Mouse (Mus musculus): ENCODE data around the gene Arap1. TPM values are rescaled to one million over a fixed set of nuclear protein-coding genes. Genes with fewer than 3 reads are reported as not detected.

Gene Arap1
- polyA plus RNA-seq, 1 experiment from 2014 or later: 32.6 TPM

DNA sequence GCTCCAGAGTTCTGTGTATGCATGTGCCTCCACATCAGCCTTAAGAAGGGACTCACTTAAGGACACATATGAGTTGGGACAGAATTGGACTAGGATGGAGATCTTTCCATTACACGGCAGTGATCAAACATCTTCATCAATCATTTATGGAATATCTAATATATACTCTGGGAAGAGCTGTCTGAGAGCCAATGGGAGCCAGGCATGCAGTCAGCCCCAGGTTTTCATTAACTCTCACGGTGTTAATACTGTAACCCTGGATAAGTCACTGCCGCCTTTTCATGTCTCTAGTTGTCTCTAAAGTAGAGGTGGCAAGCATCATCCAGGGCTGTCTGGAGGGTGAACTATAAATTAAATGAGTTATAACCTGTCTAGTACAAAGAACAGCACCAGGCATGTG is 34.8 kb upstream of the Arap1 start:
- Histone ChIP-seq H3K4me3 (ENCODE audit: low read length) (no peak overlapping the region), H3K4me2 (ENCODE audit: low read depth, low read length) (no peak overlapping the region), H3K9me3 (replicated peaks; ENCODE audit: control insufficient read depth, low read length) (no peaks in the 10 kb centered on the region), H3K4me1 (ENCODE audit: control insufficient read depth, insufficient read depth, low read length) (peaks cover 20% of the 10 kb centered on the region), H3K27ac (ENCODE audit: low read length) (no peak overlapping the region), H3K36me3 (ENCODE audit: control insufficient read depth, insufficient read depth) (no peaks in the 10 kb centered on the region), H3K9ac (ENCODE audit: low read length) (no peak overlapping the region), H3K27me3 (ENCODE audit: control insufficient read depth, insufficient read depth, low read length) (no peaks in the 10 kb centered on the region)
- no peak for ATAC-seq (replicated peaks; ENCODE audit: extremely low read depth, insufficient read depth, low FRiP score)
- WGBS: 74% methylated on average over 3 of the region's 3 CpGs

DNA sequence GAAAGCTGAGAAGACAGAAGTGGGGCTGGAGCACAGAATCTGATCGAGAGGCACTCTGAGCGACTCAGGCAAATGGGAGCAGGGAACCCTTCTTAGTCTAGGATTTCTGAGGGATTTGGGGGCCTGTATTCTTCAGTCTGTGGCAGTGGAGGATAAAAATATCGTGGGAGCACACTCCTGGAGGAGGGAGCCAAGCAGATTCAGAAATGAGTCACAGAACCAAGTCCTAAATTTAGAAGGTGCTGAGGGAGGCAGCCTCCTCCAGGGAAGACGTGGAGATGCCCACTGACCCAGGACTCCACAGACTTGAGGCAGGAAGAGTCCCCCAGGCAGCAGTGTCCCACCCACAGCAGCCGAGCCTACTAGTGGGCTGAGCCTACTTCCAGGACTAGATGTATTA is 33.5 kb upstream of the Arap1 start:
- no peaks in the 10 kb centered on the region for H3K27me3 ChIP-seq (ENCODE audit: control insufficient read depth, insufficient read depth, low read length)
- no peak for ATAC-seq (replicated peaks; ENCODE audit: extremely low read depth, insufficient read depth, low FRiP score)
- H3K4me3 ChIP-seq (ENCODE audit: low read length): no peak overlapping the region
- no peak overlapping the region for H3K27ac ChIP-seq (ENCODE audit: low read length)
- WGBS: 39% methylated on average over 5 of the region's 5 CpGs
- no peaks in the 10 kb centered on the region for H3K9me3 ChIP-seq (replicated peaks; ENCODE audit: control insufficient read depth, low read length)
- H3K4me1 ChIP-seq (ENCODE audit: control insufficient read depth, insufficient read depth, low read length): peaks cover 31% of the 10 kb centered on the region
- H3K36me3 ChIP-seq (ENCODE audit: control insufficient read depth, insufficient read depth): no peaks in the 10 kb centered on the region
- H3K4me2 ChIP-seq (ENCODE audit: low read depth, low read length): no peak overlapping the region
- H3K9ac ChIP-seq (ENCODE audit: low read length): peak overlapping the region; percentile 38

DNA sequence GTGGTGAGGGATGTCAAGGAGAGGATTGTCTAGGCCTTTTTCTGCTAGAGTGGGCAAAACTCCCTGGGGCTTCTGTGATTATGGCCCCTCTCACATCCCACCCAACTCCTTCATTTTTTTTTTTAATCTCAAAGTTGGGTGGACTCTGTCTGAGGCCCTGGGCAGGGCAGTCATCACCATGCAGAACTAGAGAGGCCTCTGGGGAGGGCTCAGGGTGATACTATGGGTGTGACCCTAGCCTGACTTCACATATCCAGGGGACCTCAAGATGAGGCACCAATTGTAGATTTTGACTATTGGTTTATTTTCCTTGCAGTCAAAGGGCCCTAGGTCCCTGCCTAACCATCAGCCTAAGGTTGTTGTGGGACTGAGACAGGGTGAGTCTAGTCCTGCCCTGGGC is 32.2 kb upstream of the Arap1 start:
- Histone ChIP-seq H3K4me2 (ENCODE audit: low read depth, low read length) (no peak overlapping the region), H3K4me1 (ENCODE audit: control insufficient read depth, insufficient read depth, low read length) (peaks cover 33% of the 10 kb centered on the region), H3K9me3 (replicated peaks; ENCODE audit: control insufficient read depth, low read length) (no peaks in the 10 kb centered on the region), H3K9ac (ENCODE audit: low read length) (no peak overlapping the region), H3K36me3 (ENCODE audit: control insufficient read depth, insufficient read depth) (no peaks in the 10 kb centered on the region), H3K4me3 (ENCODE audit: low read length) (no peak overlapping the region), H3K27me3 (ENCODE audit: control insufficient read depth, insufficient read depth, low read length) (no peaks in the 10 kb centered on the region), H3K27ac (ENCODE audit: low read length) (no peak overlapping the region)
- ATAC-seq (replicated peaks; ENCODE audit: extremely low read depth, insufficient read depth, low FRiP score): no peak

DNA sequence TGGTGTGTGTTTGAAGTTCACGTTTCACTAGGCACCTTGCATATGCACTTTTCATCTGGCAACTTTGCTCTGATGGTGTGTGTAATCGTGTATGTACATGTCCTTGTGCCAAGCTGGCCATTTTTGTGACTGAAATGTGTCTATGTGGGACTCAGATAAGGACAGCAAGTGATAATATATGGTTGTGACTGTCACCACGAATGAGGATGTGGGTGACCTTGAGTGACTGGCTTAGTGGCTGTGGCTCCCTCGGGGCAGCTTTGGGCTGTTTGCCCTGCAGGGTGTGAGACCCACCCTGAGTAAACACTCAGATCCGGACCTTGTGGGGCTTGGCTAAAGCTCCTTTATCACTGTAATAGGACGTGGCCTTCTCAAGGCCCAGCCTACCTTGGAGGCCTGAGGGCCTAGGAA is 31.3 kb upstream of the Arap1 start:
- Histone ChIP-seq H3K9me3 (replicated peaks; ENCODE audit: control insufficient read depth, low read length) (no peaks in the 10 kb centered on the region), H3K4me2 (ENCODE audit: low read depth, low read length) (no peak overlapping the region), H3K4me3 (ENCODE audit: low read length) (no peak overlapping the region), H3K36me3 (ENCODE audit: control insufficient read depth, insufficient read depth) (no peaks in the 10 kb centered on the region), H3K4me1 (ENCODE audit: control insufficient read depth, insufficient read depth, low read length) (peaks cover 30% of the 10 kb centered on the region), H3K9ac (ENCODE audit: low read length) (no peak overlapping the region), H3K27me3 (ENCODE audit: control insufficient read depth, insufficient read depth, low read length) (no peaks in the 10 kb centered on the region), H3K27ac (ENCODE audit: low read length) (no peak overlapping the region)
- ATAC-seq (replicated peaks; ENCODE audit: extremely low read depth, insufficient read depth, low FRiP score): no peak
- WGBS: 46% methylated on average over 6 of the region's 6 CpGs

DNA sequence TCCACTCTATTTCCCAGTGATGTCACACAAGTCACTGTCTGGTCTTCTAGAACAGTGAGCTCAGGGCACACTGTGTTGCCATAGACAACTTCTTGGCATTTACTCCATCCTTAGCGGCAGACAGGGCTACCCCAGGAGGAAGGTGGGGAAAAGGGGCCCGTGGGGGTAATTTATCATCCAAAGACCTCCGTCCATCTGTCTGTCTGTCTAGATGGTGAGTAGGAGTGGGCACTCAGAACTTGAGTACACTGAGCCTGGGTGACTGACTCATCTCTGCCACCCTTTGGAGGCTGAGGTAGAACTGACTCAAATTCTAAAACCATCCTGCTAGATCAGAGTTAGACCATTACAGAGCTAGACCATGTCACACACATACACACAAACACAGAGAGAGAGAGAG is 30.9 kb upstream of the Arap1 start, which contains the start of gene Stard10:
Gene Stard10 (plus strand): TSS at position 73 of the 400 bp plus-strand sequence.
- 82% methylated on average over 3 of the region's 3 CpGs for WGBS
- H3K9me3 ChIP-seq (replicated peaks; ENCODE audit: control insufficient read depth, low read length): no peaks in the 10 kb centered on the region
- no peaks in the 10 kb centered on the region for H3K27me3 ChIP-seq (ENCODE audit: control insufficient read depth, insufficient read depth, low read length)
- H3K27ac ChIP-seq (ENCODE audit: low read length): no peak within 1 kb of the TSS
- no peak for ATAC-seq (replicated peaks; ENCODE audit: extremely low read depth, insufficient read depth, low FRiP score)
- 0 out of 2 replicates have a peak within 1 kb of the TSS, but pooled peaks have one; percentile 4 for H3K9ac ChIP-seq (ENCODE audit: low read length)
- H3K4me3 ChIP-seq (ENCODE audit: low read length): no peak within 1 kb of the TSS
- H3K4me1 ChIP-seq (ENCODE audit: control insufficient read depth, insufficient read depth, low read length): peaks cover 30% of the 10 kb centered on the region
- H3K36me3 ChIP-seq (ENCODE audit: control insufficient read depth, insufficient read depth): no peaks in the 10 kb centered on the region
- H3K4me2 ChIP-seq (ENCODE audit: low read depth, low read length): no peak within 1 kb of the TSS

DNA sequence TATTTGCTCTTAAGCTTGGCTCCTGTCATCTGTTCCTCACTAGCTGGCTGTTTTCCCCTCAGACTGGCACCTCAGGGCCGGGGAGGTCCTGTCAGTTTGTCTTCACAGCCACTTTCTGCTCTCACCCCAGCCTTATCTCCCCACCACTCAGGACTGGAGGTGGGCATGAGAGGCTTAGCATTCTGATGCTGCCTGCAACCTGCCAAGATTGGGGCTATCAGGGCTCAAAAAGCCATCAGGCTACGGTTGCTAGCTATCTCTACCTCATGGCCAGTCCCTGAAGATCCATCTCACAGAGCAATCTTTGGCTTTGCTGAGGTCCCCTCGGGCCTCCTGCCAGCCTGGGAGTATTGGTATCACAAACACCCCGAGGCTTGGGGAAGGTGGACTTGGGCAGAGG is 29.0 kb upstream of the Arap1 start:
- Histone ChIP-seq H3K4me2 (ENCODE audit: low read depth, low read length) (peak overlapping the region; percentile 10; the same call in 1 of the 2 replicates), H3K27ac (ENCODE audit: low read length) (peak overlapping the region; percentile 55), H3K4me1 (ENCODE audit: control insufficient read depth, insufficient read depth, low read length) (peaks cover 30% of the 10 kb centered on the region), H3K9me3 (replicated peaks; ENCODE audit: control insufficient read depth, low read length) (no peaks in the 10 kb centered on the region), H3K27me3 (ENCODE audit: control insufficient read depth, insufficient read depth, low read length) (no peaks in the 10 kb centered on the region), H3K36me3 (ENCODE audit: control insufficient read depth, insufficient read depth) (no peaks in the 10 kb centered on the region), H3K4me3 (ENCODE audit: low read length) (no peak overlapping the region), H3K9ac (ENCODE audit: low read length) (0 out of 2 replicates have a peak overlapping the region, but pooled peaks have one; percentile 2)
- ATAC-seq (replicated peaks; ENCODE audit: extremely low read depth, insufficient read depth, low FRiP score): peak; percentile 32; the same call in 1 of the 2 replicates
- WGBS: 18% methylated on average over 4 of the region's 4 CpGs

DNA sequence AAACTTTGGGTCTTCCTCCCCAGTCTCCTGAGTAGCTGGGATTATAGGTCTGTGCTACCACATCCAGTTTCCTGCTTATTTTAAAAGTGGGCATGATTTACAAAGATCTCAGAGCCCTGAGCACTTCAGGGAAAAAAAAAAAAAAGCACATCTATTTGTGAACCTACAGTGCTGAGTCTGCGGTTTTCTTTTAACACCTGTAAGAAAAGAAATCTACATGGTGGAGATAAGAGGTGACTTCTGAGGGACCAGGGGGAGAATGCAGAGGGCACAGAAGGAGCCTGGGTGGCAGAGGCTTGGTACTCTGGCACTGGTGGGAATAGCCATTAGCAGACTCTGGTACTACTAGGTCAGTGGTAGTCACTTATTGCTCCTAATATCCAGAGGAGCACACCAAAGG is 28.1 kb upstream of the Arap1 start:
- ATAC-seq (replicated peaks; ENCODE audit: extremely low read depth, insufficient read depth, low FRiP score): no peak
- no peak overlapping the region for H3K4me2 ChIP-seq (ENCODE audit: low read depth, low read length)

DNA sequence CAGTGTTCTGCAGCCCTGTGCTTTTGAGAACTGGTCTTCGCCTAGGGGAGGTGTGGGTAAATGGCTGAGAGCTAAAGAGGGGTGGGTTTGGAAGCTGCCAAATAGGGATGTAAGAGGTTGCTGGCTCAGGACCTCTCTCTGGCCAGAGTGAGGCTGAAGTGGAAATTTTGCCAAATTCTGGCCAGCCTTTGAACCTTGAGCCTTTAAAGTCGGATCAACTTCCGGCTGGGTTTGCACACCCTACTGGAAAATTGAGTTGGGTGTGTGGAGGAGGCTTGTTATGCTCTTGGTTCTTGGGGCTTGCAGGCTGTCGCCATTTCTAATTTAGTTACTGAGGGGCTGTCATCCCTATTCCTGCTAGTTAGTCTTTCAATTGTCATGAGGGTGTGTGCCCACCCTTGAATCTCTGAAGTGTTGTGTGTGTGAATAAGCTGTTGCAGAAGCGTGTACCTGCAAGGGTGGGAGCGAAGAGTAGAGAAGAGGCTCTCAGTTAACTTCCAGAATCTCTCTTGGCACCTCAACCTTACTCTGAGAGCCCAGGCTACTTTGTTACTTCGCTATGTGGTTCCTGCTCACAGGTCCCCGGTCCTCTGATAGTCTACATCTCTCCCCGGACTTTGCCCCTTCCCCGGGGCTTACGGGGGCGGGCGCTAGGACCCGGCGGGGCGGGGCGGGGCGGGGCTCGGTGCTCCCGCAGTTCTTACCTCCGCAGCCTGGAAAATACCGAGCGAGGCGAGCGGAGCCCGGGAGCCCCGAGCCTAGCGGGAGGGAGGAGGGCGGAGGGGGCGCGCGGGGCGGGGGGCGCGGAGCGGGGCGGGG is 27.3 kb upstream of the Arap1 start:
- peak overlapping the region; percentile 94 for H3K4me2 ChIP-seq (ENCODE audit: low read depth, low read length)
- H3K9me3 ChIP-seq (replicated peaks; ENCODE audit: control insufficient read depth, low read length): no peaks in the 10 kb centered on the region
- H3K36me3 ChIP-seq (ENCODE audit: control insufficient read depth, insufficient read depth): no peaks in the 10 kb centered on the region
- H3K4me3 ChIP-seq (ENCODE audit: low read length): peak overlapping the region; percentile 79
- WGBS: 5% methylated on average over 31 of the region's 37 CpGs
- H3K27me3 ChIP-seq (ENCODE audit: control insufficient read depth, insufficient read depth, low read length): no peaks in the 10 kb centered on the region; the same call in 1 of the 2 replicates
- peak overlapping the region; percentile 78 for H3K9ac ChIP-seq (ENCODE audit: low read length)
- peaks cover 21% of the 10 kb centered on the region for H3K4me1 ChIP-seq (ENCODE audit: control insufficient read depth, insufficient read depth, low read length)
- ATAC-seq (replicated peaks; ENCODE audit: extremely low read depth, insufficient read depth, low FRiP score): peak; percentile 45
- H3K27ac ChIP-seq (ENCODE audit: low read length): peak overlapping the region; percentile 2; the same call in 1 of the 2 replicates

More for the DNA sequence above, 28.1 kb upstream of the Arap1 start:
- H3K4me1 ChIP-seq (ENCODE audit: control insufficient read depth, insufficient read depth, low read length): peaks cover 21% of the 10 kb centered on the region
- H3K9me3 ChIP-seq (replicated peaks; ENCODE audit: control insufficient read depth, low read length): no peaks in the 10 kb centered on the region
- 82% methylated on average over 1 of the region's 1 CpGs for WGBS
- no peak overlapping the region for H3K4me3 ChIP-seq (ENCODE audit: low read length)
- H3K27ac ChIP-seq (ENCODE audit: low read length): no peak overlapping the region
- no peaks in the 10 kb centered on the region for H3K36me3 ChIP-seq (ENCODE audit: control insufficient read depth, insufficient read depth)
- H3K9ac ChIP-seq (ENCODE audit: low read length): no peak overlapping the region
- no peaks in the 10 kb centered on the region for H3K27me3 ChIP-seq (ENCODE audit: control insufficient read depth, insufficient read depth, low read length)

DNA sequence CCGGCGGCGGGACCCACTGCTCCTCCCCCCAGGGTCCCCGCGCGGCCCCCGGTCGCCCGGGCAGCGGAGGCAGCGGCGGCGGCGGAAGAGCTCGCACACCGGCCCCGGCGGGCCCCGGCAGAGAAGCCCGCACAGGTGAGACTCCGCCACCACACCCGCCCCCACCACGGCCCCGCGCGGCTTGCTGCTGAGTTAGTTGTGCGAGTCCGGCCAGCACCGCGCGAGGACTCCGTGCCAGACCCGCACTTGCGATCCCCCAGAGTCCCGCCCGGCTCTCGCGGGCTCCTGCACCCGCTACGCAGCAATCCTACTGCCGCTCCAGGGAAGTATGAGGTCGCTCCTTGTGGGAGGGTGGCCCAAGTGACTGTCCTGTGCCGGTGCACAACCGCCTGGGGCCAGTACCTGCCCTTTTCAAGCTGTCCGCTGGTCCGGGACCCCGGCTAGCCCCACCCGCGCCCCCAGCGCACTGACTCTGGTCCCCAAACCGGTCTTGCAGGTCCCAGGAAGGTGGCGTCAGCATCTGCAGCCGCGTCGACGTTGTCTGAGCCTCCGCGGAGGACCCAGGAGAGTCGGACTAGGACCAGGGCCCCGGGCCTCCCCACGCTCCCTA is 26.5 kb upstream of the Arap1 start:
- peak; percentile 26 for ATAC-seq (replicated peaks; ENCODE audit: extremely low read depth, insufficient read depth, low FRiP score)
- H3K27me3 ChIP-seq (ENCODE audit: control insufficient read depth, insufficient read depth, low read length): no peaks in the 10 kb centered on the region; the same call in 1 of the 2 replicates
- H3K27ac ChIP-seq (ENCODE audit: low read length): peak overlapping the region; percentile 9; the same call in 1 of the 2 replicates
- H3K9me3 ChIP-seq (replicated peaks; ENCODE audit: control insufficient read depth, low read length): no peaks in the 10 kb centered on the region
- peak overlapping the region; percentile 79 for H3K4me3 ChIP-seq (ENCODE audit: low read length)
- H3K4me2 ChIP-seq (ENCODE audit: low read depth, low read length): peak overlapping the region; percentile 94
- WGBS: 2% methylated on average over 40 of the region's 61 CpGs
- peaks cover 21% of the 10 kb centered on the region for H3K4me1 ChIP-seq (ENCODE audit: control insufficient read depth, insufficient read depth, low read length)
- H3K9ac ChIP-seq (ENCODE audit: low read length): peak overlapping the region; percentile 78
- H3K36me3 ChIP-seq (ENCODE audit: control insufficient read depth, insufficient read depth): no peaks in the 10 kb centered on the region
